Mouse (Mus musculus): Measurements from ENCODE around the gene Mau2. TPM values are rescaled to one million over a fixed set of nuclear protein-coding genes. Genes with fewer than 3 reads are reported as not detected.
A peak's percentile ranks its signal among the peaks of the same experiment; 100 is the strongest.

Gene Mau2
- total and polyA plus RNA-seq, 2 experiments from 2014 or later, result 56.6 to 130 TPM

- peak overlapping the region; percentile 68 for H3K4me2 ChIP-seq (ENCODE audit: low read depth, low read length, poor library complexity, severe bottlenecking)
- H3K36me3 ChIP-seq (ENCODE audit: insufficient read depth, low read length), result peaks cover 1% of the 10 kb centered on the region; the same call in 1 of the 2 replicates
- H3K27ac ChIP-seq (ENCODE audit: low read depth, low read length), result no peak overlapping the region
- ATAC-seq (ENCODE audit: low FRiP score) (peak; percentile 32; the same call in 1 of the 2 replicates), DNase-seq (ENCODE audit: low spot score) (peak; percentile 37)
- TF ChIP-seq CTCF (IDR thresholded peaks at IDR 0.05), result peak; percentile 60
- peaks cover 26% of the 10 kb centered on the region for H3K4me1 ChIP-seq (ENCODE audit: insufficient read depth, low read length)
- 2% methylated on average over 70 of the region's 71 CpGs for WGBS
- H3K9ac ChIP-seq (replicated peaks; ENCODE audit: low read length, poor library complexity, severe bottlenecking), result peak overlapping the region; percentile 48; the same call in 1 of the 2 replicates
- H3K9me3 ChIP-seq (ENCODE audit: low read length), result no peaks in the 10 kb centered on the region
- H3K4me3 ChIP-seq (ENCODE audit: low read depth, low read length), result peak overlapping the region; percentile 46
- H3K27me3 ChIP-seq (ENCODE audit: insufficient read depth, low read length), result peaks cover 50% of the 10 kb centered on the region
These were observed 41.9 kb upstream of the Mau2 start for GRCm38 (mm10) chr8:70084191-70085065.

- H3K4me3 ChIP-seq (ENCODE audit: low read depth, low read length), result peak within 1 kb of the TSS; percentile 46
- no peak for ATAC-seq (ENCODE audit: low FRiP score)
- TF ChIP-seq CTCF (IDR thresholded peaks at IDR 0.05), result no peak
- peaks cover 50% of the 10 kb centered on the region for H3K27me3 ChIP-seq (ENCODE audit: insufficient read depth, low read length)
- peaks cover 17% of the 10 kb centered on the region for H3K4me1 ChIP-seq (ENCODE audit: insufficient read depth, low read length)
- H3K36me3 ChIP-seq (ENCODE audit: insufficient read depth, low read length), result peaks cover 2% of the 10 kb centered on the region; the same call in 1 of the 2 replicates
- peak; percentile 49 for DNase-seq (ENCODE audit: low spot score)
- H3K27ac ChIP-seq (ENCODE audit: low read depth, low read length), result no peak within 1 kb of the TSS
- no peaks in the 10 kb centered on the region for H3K9me3 ChIP-seq (ENCODE audit: low read length)
- WGBS, result under 1% methylated on average over 20 of the region's 26 CpGs
- peak within 1 kb of the TSS; percentile 68 for H3K4me2 ChIP-seq (ENCODE audit: low read depth, low read length, poor library complexity, severe bottlenecking)
- H3K9ac ChIP-seq (replicated peaks; ENCODE audit: low read length, poor library complexity, severe bottlenecking), result peak within 1 kb of the TSS; percentile 48; the same call in 1 of the 2 replicates
These were observed 40.8 kb upstream of the Mau2 start, which contains the start of gene Hapln4 for GRCm38 (mm10) chr8:70083285-70083684. TSS of gene Hapln4 (plus strand) at chr8:70083457.

- Histone ChIP-seq H3K4me1 (ENCODE audit: insufficient read depth, low read length) (0 out of 2 replicates have a peak, but pooled peaks cover 10% of the 10 kb centered on the region), H3K27me3 (ENCODE audit: insufficient read depth, low read length) (peaks cover 47% of the 10 kb centered on the region)
- WGBS, result 86% methylated on average over 2 of the region's 2 CpGs
These were observed 39.4 kb upstream of the Mau2 start for GRCm38 (mm10) chr8:70081976-70082375.

GRCm38 (mm10) chr8:70073682-70074081, 31.1 kb upstream of the Mau2 start:
- Histone ChIP-seq H3K27ac (ENCODE audit: low read depth, low read length) (no peak overlapping the region), H3K36me3 (ENCODE audit: insufficient read depth, low read length) (peaks cover 36% of the 10 kb centered on the region), H3K4me3 (ENCODE audit: low read depth, low read length) (no peak overlapping the region), H3K27me3 (ENCODE audit: insufficient read depth, low read length) (no peaks in the 10 kb centered on the region), H3K9me3 (ENCODE audit: low read length) (no peaks in the 10 kb centered on the region), H3K9ac (replicated peaks; ENCODE audit: low read length, poor library complexity, severe bottlenecking) (no peak overlapping the region), H3K4me2 (ENCODE audit: low read depth, low read length, poor library complexity, severe bottlenecking) (no peak overlapping the region), H3K4me1 (ENCODE audit: insufficient read depth, low read length) (no peaks in the 10 kb centered on the region)
- DNase-seq (ENCODE audit: low spot score), result no peak
- WGBS, result 83% methylated on average over 1 of the region's 1 CpGs
- TF ChIP-seq CTCF (IDR thresholded peaks at IDR 0.05), result no peak
- ATAC-seq (ENCODE audit: low FRiP score), result no peak

More at GRCm38 (mm10) chr8:70081976-70082375, 39.4 kb upstream of the Mau2 start:
- Histone ChIP-seq H3K4me3 (ENCODE audit: low read depth, low read length) (no peak overlapping the region), H3K36me3 (ENCODE audit: insufficient read depth, low read length) (peaks cover 2% of the 10 kb centered on the region; the same call in 1 of the 2 replicates), H3K4me2 (ENCODE audit: low read depth, low read length, poor library complexity, severe bottlenecking) (no peak overlapping the region), H3K9me3 (ENCODE audit: low read length) (no peaks in the 10 kb centered on the region), H3K27ac (ENCODE audit: low read depth, low read length) (no peak overlapping the region), H3K9ac (replicated peaks; ENCODE audit: low read length, poor library complexity, severe bottlenecking) (no peak overlapping the region)
- no peak for TF ChIP-seq CTCF (IDR thresholded peaks at IDR 0.05)
- ATAC-seq (ENCODE audit: low FRiP score) (no peak), DNase-seq (ENCODE audit: low spot score) (no peak)

GRCm38 (mm10) chr8:70073120-70073519, 30.6 kb upstream of the Mau2 start:
- DNase-seq (ENCODE audit: low spot score) (no peak), ATAC-seq (ENCODE audit: low FRiP score) (no peak)
- Histone ChIP-seq H3K36me3 (ENCODE audit: insufficient read depth, low read length) (peaks cover 41% of the 10 kb centered on the region), H3K9ac (replicated peaks; ENCODE audit: low read length, poor library complexity, severe bottlenecking) (no peak overlapping the region), H3K4me3 (ENCODE audit: low read depth, low read length) (no peak overlapping the region), H3K9me3 (ENCODE audit: low read length) (no peaks in the 10 kb centered on the region), H3K4me1 (ENCODE audit: insufficient read depth, low read length) (no peaks in the 10 kb centered on the region), H3K4me2 (ENCODE audit: low read depth, low read length, poor library complexity, severe bottlenecking) (peak overlapping the region; percentile 20; the same call in 1 of the 2 replicates), H3K27me3 (ENCODE audit: insufficient read depth, low read length) (no peaks in the 10 kb centered on the region), H3K27ac (ENCODE audit: low read depth, low read length) (no peak overlapping the region)
- WGBS, result 60% methylated on average over 8 of the region's 8 CpGs
- TF ChIP-seq CTCF (IDR thresholded peaks at IDR 0.05), result no peak

All from midbrain, postnatal 0 days (tissue).